Mouse (Mus musculus) embryonic fibroblast, embryonic 13.5 days (primary cell): ENCODE data around the gene Map2k4. TPM values are rescaled to one million over a fixed set of nuclear protein-coding genes. Genes with fewer than 3 reads are reported as not detected.

Source experiments
- H3K27ac ChIP-seq: 2 replicates; pipeline ENCODE4 v1.5.1; 2012; ENCODE audit warnings: low read length, control low read depth, inconsistent platforms; ENCODE audit not compliant: insufficient read depth
- H3K4me1 ChIP-seq: 2 replicates; pipeline ENCODE4 v1.6.1; 2011; ENCODE audit warnings: low read length; ENCODE audit not compliant: control insufficient read depth, insufficient read depth
- H3K4me3 ChIP-seq: 2 replicates; pipeline ENCODE4 v1.5.1; 2011; ENCODE audit warnings: mild to moderate bottlenecking, control low read depth, low read length; ENCODE audit not compliant: insufficient read depth
- CTCF ChIP-seq: IDR thresholded peaks from 2 replicates; pipeline ENCODE4 v1.5.1; 2011; ENCODE audit warnings: mild to moderate bottlenecking, control low read depth, low read length, moderate library complexity, borderline replicate concordance; ENCODE audit not compliant: insufficient read depth
- POLR2A ChIP-seq: IDR thresholded peaks from 2 replicates; pipeline ENCODE4 v1.6.1; 2011; ENCODE audit warnings: low read depth, mild to moderate bottlenecking, control low read depth, low read length, moderate library complexity
- polyA plus RNA-seq: library from polyadenylated mRNA; stranded (reverse); fragments of >200 nt; gene quantifications from 2 replicates; pipeline ENCODE4 v1.2.4, GENCODE M21; 2011; ENCODE audit warnings: low read depth; ENCODE audit not compliant: missing spikeins, insufficient read length

Gene Map2k4
- polyA plus RNA-seq, 1 experiment: 60.0 TPM

GRCm38 (mm10) chr11:65801899-65802298 is 13.8 kb upstream of the Map2k4 start:
- no peak overlapping the region for H3K4me3 ChIP-seq
- no peak overlapping the region for H3K27ac ChIP-seq
- TF ChIP-seq POLR2A: no peak
- TF ChIP-seq CTCF: no peak
- no peaks in the 10 kb centered on the region for H3K4me1 ChIP-seq

GRCm38 (mm10) chr11:65795896-65796295 is 7.8 kb upstream of the Map2k4 start:
- TF ChIP-seq CTCF (no peak), POLR2A (no peak)
- H3K4me3 ChIP-seq: no peak overlapping the region
- no peak overlapping the region for H3K27ac ChIP-seq
- H3K4me1 ChIP-seq: peaks cover 3% of the 10 kb centered on the region; the same call in 1 of the 2 replicates

- Histone ChIP-seq H3K27ac (no peak overlapping the region), H3K4me1 (peaks cover 3% of the 10 kb centered on the region; the same call in 1 of the 2 replicates), H3K4me3 (no peak overlapping the region)
- TF ChIP-seq CTCF (no peak), POLR2A (no peak)
Observed at GRCm38 (mm10) chr11:65794428-65795219, 6.5 kb upstream of the Map2k4 start.

- H3K4me1 ChIP-seq: peaks cover 8% of the 10 kb centered on the region
- H3K27ac ChIP-seq: no peak overlapping the region
- H3K4me3 ChIP-seq: peak overlapping the region; percentile 75
- no peak for TF ChIP-seq POLR2A
- TF ChIP-seq CTCF: no peak
Observed at GRCm38 (mm10) chr11:65787421-65788151, 511 bp downstream of the Map2k4 start.

GRCm38 (mm10) chr11:65786160-65786559 is 1.9 kb downstream of the Map2k4 start:
- H3K4me3 ChIP-seq: peak overlapping the region; percentile 17
- H3K4me1 ChIP-seq: peaks cover 8% of the 10 kb centered on the region
- no peak for TF ChIP-seq POLR2A
- TF ChIP-seq CTCF: no peak
- H3K27ac ChIP-seq: no peak overlapping the region

- H3K4me3 ChIP-seq: no peak overlapping the region
- H3K27ac ChIP-seq: no peak overlapping the region
- H3K4me1 ChIP-seq: peaks cover 26% of the 10 kb centered on the region
- TF ChIP-seq POLR2A (no peak), CTCF (no peak)
Observed at GRCm38 (mm10) chr11:65781596-65781995, 6.5 kb downstream of the Map2k4 start.

- H3K4me3 ChIP-seq: no peak overlapping the region
- H3K27ac ChIP-seq: 0 out of 2 replicates have a peak overlapping the region, but pooled peaks have one; percentile 6
- H3K4me1 ChIP-seq: peaks cover 21% of the 10 kb centered on the region
- TF ChIP-seq CTCF: no peak
- TF ChIP-seq POLR2A: no peak
Observed at GRCm38 (mm10) chr11:65779578-65779977, 8.5 kb downstream of the Map2k4 start.

GRCm38 (mm10) chr11:65779066-65779465 is 9.0 kb downstream of the Map2k4 start:
- Histone ChIP-seq H3K4me1 (peaks cover 21% of the 10 kb centered on the region), H3K4me3 (no peak overlapping the region), H3K27ac (peak overlapping the region; percentile 80)
- TF ChIP-seq POLR2A: no peak
- no peak for TF ChIP-seq CTCF

- no peak for TF ChIP-seq CTCF
- no peak for TF ChIP-seq POLR2A
- no peak overlapping the region for H3K4me3 ChIP-seq
- H3K27ac ChIP-seq: no peak overlapping the region
- H3K4me1 ChIP-seq: peaks cover 18% of the 10 kb centered on the region
Observed at GRCm38 (mm10) chr11:65777810-65778209, 10.3 kb downstream of the Map2k4 start.
